Mouse (Mus musculus): ENCODE results near the gene Nek7.

DNA sequence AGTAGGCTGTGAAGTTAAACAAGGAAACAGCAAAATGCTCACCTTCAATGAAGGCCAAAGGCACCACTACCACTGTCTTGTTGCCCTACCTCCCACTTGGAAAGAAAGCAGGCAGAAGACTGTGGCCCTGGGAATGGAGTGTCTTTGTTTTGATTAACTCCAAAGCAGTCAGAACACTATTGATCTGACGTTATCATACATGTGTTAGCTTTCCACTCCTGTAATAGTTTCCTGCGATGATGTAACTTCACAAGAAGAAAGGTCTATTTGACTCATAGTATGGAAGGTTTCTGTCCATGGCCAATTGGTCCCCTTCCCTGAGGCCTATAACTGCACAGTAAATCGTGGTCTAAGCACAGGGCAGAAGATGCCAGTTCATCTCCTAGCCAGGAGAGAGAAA is 6.3 kb upstream of the Nek7 start:
- TF ChIP-seq GATA1 (IDR thresholded peaks at IDR 0.05; ENCODE audit: borderline replicate concordance, low read length): no peak
- TF ChIP-seq FLI1 (IDR thresholded peaks at IDR 0.05; ENCODE audit: low read length): no peak

Measured in megakaryocyte, embryonic 14.5 days (primary cell).